Mouse (Mus musculus): Measurements from ENCODE around the gene Mip.
A peak's percentile ranks its signal among the peaks of the same experiment; 100 is the strongest.

- TF ChIP-seq CTCF (IDR thresholded peaks at IDR 0.05; ENCODE audit: extremely low read depth, insufficient read depth, insufficient read length, insufficient replicate concordance), result peak; percentile 75; the same call in 1 of the 2 replicates
- TF ChIP-seq POLR2A (IDR thresholded peaks at IDR 0.05; ENCODE audit: low read depth, low read length), result no peak
Measured at GRCm38 (mm10) chr10:128185959-128186358, 39.7 kb upstream of the Mip start.

Data from spleen, adult 2 months (tissue).